Mouse (Mus musculus): Measurements from ENCODE around the gene Spag8.

Gene Spag8

DNA sequence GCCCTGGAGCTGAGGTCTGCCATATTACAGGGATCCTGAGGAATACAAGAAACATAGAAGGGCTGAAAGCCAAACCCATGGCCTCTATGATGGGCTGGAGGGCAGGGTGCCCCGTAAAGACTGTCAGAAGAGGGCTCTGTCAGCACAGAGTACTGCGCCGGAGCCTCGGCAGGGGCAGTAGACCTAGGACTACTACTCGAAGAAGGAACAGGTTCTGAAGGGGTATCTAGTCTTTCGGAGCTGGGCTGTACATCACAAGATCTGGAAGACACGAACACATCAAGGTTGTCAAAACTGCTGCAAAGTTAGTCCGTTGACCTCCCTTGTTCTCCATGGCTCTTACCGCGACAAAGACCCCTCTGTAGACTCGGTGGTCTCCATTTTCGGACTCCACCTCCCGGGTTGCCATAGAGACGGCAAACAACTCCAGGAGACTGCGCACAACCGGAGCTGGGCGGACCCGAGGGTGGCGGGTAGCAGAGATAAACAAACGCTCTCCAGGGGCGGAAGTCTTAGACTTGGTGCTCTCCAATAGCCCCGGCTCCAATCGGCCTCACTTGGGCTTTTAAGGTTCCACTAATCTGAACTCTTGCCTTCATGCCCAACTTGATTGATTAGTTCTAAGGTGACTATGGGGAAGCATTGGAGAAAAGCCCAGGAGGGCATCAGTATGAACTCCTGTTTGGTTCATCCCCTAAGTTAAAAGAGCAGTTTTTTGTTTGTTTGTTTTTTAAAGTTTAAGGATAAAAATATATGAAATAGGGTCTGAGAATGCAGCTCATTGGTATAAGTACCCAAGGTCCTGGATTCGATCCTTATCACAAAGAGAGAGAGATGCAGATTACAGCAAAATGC is at the start of gene Spag8:
Gene Spag8, minus strand, starts transcription at position 434 of the 855 bp plus-strand sequence.
- peak; percentile 47 for DNase-seq (ENCODE audit: low read depth, low spot score)

DNA sequence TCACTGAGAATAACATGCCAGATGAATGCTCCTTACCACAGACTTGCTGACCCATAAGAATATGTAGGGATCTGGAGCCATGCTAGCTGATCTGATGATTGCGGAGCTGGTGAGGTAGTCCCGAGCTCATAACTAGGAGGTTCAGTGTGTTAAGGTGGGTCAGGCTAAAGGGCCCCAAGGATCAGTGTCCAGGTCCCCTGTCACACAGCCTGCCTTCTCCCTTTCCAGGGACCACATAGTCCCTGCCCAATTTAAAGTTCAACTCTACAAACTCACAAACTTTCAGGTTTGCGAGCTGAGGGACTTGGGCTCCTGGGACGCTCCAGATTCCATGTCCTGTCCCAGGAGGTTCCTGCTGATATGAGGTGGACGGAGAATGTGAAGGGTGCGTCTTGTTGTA is 47.3 kb upstream of the Spag8 start, which contains the start of gene Olfr70:
Gene Olfr70, minus strand, starts transcription at position 101 of the 400 bp plus-strand sequence.
- no peak for DNase-seq (ENCODE audit: low read depth, low spot score)

DNA sequence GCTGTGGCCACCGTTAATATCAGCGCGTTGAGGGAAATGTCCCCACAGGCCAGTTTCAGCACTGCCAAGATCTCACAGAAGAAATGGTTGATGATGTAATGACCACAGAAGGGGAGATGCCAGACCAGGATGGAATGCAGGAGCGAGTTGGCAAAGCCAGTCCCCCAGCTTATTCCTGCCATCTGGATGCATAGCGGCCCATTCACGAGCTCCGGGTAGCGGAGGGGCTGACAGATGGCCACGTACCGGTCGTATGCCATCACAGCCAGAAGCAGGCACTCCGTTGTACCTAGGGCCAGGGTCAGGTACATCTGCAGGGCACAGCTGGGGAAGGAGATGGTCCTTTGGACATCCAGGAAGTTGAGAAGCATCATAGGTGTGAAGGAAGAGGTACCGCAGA is 43.2 kb upstream of the Spag8 start:
- DNase-seq (ENCODE audit: low read depth, low spot score) = peak; percentile 77

DNA sequence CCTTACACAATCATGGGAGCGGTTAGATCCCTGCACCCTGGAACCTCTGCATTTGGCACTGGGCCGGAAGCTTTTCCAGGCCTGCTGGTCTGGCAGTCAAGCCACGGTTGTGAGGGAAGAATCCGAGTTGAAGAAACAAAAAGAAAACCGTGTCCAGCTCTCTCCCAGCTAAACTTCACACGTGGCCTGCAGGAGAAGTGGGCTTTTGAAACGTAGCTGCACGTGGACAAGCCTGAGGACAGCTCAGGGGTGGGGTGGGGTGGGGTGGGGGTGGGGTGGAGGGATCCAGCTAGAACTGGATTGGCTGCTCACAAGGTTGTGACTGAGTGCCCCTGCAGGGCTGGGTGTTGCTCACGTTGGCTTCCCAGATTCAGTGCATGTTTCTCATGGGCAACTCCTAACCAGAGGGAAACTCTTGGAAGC is 41.9 kb upstream of the Spag8 start:
- DNase-seq (ENCODE audit: low read depth, low spot score) = no peak

- no peak for DNase-seq (ENCODE audit: low read depth, low spot score)
These were observed 41.2 kb upstream of the Spag8 start for GRCm38 (mm10) chr4:43694439-43695248.

DNA sequence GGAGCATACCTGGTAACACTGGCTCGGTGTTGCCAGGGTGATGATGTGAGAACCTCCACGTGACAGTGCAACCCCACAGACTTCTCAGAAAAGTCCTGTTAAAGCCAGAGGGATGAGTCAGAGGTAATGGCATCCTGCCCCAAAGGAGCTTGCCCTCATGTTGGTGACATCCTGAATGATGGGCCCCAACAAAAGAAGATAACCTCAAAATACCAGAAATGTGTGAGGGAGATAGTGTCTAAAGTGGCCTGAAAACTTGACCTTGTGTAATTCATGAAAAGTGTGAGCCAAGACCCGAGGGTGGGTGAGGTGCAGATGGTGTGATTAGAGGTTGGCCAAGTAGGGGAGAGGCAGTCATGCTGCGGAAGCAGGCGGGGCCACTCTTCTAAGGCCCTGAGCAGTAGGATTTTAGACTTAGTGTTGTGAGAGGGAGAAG is 40.4 kb upstream of the Spag8 start:
- peak; percentile 43 for DNase-seq (ENCODE audit: low read depth, low spot score)

DNA sequence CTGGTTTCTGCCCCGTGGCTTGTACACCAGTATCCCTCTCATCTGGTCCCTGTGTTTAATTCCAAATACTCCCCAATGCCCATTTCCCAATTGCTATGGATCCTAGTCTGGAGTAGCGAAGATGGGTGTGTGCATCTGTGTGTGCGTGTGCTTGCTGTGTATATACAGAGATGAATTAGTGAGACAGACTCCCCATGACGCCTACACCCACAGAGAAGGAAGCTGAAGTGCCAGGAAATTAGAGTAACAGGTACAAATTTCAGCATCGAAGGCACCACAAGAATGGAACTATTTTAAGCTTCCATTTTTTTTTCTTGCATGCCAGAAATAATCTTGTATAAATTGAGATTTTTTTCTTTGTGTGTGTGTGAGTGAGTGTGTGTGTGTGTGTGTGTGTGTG is 37.6 kb upstream of the Spag8 start:
- DNase-seq (ENCODE audit: low read depth, low spot score) = peak; percentile 59

GRCm38 (mm10) chr4:43690021-43690420 is 36.6 kb upstream of the Spag8 start:
- no peak for DNase-seq (ENCODE audit: low read depth, low spot score)

GRCm38 (mm10) chr4:43679416-43680043 is 26.1 kb upstream of the Spag8 start:
- DNase-seq (ENCODE audit: low read depth, low spot score) = peak; percentile 34

GRCm38 (mm10) chr4:43678541-43678940 is 25.1 kb upstream of the Spag8 start:
- DNase-seq (ENCODE audit: low read depth, low spot score) = peak; percentile 65

GRCm38 (mm10) chr4:43675608-43676007 is 22.2 kb upstream of the Spag8 start:
- DNase-seq (ENCODE audit: low read depth, low spot score) = no peak

- DNase-seq (ENCODE audit: low read depth, low spot score) = no peak
These were observed 21.6 kb upstream of the Spag8 start for GRCm38 (mm10) chr4:43674974-43675373.

- DNase-seq (ENCODE audit: low read depth, low spot score) = no peak
These were observed 20.3 kb upstream of the Spag8 start for GRCm38 (mm10) chr4:43673703-43674102.

DNA sequence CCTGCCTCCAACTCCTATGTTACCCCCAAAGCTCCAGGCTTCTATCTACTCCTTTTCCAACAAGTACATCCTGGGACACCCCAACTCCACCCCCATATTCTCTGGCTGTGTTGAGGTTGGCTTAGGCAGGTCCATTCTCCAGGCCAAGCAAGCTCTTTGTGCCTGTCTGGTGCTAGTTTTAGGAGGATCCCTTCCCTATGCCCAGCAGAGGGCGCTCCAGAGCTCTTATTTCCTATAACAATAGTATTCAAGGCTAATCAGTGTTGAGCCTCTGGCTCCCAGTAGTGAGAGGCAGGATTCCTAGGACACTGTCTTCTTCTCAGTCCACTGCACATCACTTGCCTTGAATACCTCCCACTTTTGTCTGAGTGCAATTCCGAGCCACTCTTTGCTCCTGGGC is 18.7 kb upstream of the Spag8 start:
- DNase-seq (ENCODE audit: low read depth, low spot score) = peak; percentile 95

DNA sequence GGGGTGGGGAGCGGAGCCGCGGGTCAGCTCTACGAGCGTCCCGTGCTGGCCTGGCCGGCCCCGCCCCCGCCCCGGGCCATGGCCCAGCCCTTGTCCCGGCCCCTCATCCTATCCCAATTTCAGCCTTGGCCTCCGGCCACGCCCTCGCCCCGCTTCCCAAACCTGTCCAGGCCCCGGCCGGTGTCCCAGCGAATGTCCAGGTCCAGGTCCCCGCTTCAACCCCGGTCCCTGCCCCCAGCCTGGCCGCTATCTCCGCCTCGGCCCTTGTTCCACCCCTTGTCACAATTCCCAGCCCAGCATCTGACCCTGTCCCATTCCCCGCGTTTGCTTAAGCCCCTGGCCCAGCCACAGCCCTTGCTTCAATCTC is 16.0 kb upstream of the Spag8 start:
- no peak for DNase-seq (ENCODE audit: low read depth, low spot score)

DNA sequence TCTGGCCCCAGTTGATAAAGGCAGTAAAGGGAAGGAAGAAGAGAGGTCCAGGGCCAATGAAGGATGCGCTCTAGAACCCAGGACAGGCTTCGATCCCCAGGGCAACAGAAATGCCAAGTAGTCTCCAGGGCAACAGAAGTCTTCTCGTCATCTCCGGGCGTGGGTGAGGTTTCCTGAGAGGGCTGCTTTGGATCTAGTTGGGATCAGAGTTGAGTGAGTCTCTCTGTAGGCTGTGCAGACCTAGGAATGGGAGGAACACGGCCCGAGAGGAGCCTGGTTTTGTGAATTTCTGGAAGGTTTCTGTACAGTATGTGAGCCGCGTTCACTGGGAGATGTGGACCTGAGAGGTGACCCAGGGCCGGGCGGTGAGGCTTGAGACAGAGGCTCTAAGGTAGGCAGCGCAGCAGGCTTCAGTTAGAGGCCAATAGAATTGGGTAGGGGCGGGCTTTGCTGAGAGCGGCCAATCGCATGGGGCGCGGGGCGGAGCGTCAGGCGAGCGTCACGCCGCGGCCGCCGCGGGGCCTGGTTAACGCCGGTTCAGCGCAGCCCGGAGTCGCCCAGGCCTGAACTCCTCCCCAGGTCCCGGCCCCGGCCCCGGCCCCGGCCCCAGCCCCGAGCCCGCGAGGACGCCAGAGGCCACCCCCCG is 15.5 kb upstream of the Spag8 start, which contains the start of the genes Tmem8b and Fam221b:
Gene Tmem8b, plus strand, starts transcription at position 190 of the 646 bp plus-strand sequence.
Gene Fam221b, minus strand, starts transcription at position 364 of the 646 bp plus-strand sequence.
- DNase-seq (ENCODE audit: low read depth, low spot score) = peak; percentile 97

- peak; percentile 60 for DNase-seq (ENCODE audit: low read depth, low spot score)
These were observed 13.0 kb upstream of the Spag8 start for GRCm38 (mm10) chr4:43666412-43666811.

DNA sequence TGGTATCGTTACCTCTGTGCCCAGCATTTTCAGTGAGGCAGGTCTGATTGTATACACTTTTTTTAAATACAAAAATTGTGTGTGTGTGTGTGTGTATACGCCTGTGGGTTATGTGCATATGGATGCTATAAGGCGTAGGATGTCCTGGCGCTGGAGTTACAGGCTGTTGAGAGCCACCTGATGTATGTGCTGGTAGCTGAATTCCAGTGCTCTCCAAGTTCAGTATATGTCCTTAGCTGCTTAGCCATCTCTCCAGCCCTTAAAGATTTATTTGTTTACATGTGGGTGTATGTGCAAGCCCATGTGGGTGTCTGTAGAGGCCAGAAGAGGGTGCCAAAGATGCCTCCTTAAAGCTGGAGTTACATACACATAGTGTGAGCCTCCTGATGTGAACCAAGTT is 3.8 kb upstream of the Spag8 start:
- DNase-seq (ENCODE audit: low read depth, low spot score) = peak; percentile 65

- peak; percentile 100 for DNase-seq (ENCODE audit: low read depth, low spot score)
These were observed 3.1 kb upstream of the Spag8 start, which contains the start of gene Hint2 for GRCm38 (mm10) chr4:43656339-43657109. Gene Hint2 (minus strand): TSS chr4:43656466.

- DNase-seq (ENCODE audit: low read depth, low spot score) = peak; percentile 46
These were observed 2.4 kb upstream of the Spag8 start for GRCm38 (mm10) chr4:43655656-43656338.

All from brain, adult 2 months (tissue).